Mouse (Mus musculus): Measurements from ENCODE around the gene Gtpbp10.

- TF ChIP-seq POLR2A (IDR thresholded peaks at IDR 0.05; ENCODE audit: control insufficient read depth, low read depth, low read length) (no peak), CTCF (IDR thresholded peaks at IDR 0.05; ENCODE audit: control insufficient read depth, insufficient read depth, insufficient replicate concordance, low read depth, low read length) (no peak)
Observed at GRCm38 (mm10) chr5:5539771-5540170, 19.6 kb downstream of the Gtpbp10 start.

Data from testis, adult 2 months (tissue).